Mouse (Mus musculus) erythroid progenitor cell, adult 5-6 weeks (primary cell): ENCODE measurements around the gene Fosl1. TPM values are rescaled to one million over a fixed set of nuclear protein-coding genes. Genes with fewer than 3 reads are reported as not detected.
A peak's percentile ranks its signal among the peaks of the same experiment; 100 is the strongest.

Source experiments
- ATAC-seq: replicated peaks from 2 replicates; pipeline ENCODE4 v1.8.0; 2016; ENCODE audit warnings: moderate number of reproducible peaks, mild to moderate bottlenecking, moderate TSS enrichment, inconsistent platforms; ENCODE audit not compliant: poor library complexity, low FRiP score, severe bottlenecking
- total RNA-seq, 2 experiments: library from RNA; stranded (forward) in 1 of 2; stranded (reverse) in 1 of 2; fragments of 150-400 nt in 1 of 2; fragments of 186-747, 209-891 nt in 1 of 2; gene quantifications; 2 replicates each; pipeline versions ENCODE4 v1.2.3 to v1.2.4; 2015 to 2017; ENCODE audit warnings: low replicate concordance in 2 of 2

Gene Fosl1
- total RNA-seq, 2 experiments from 2014 or later, result not detected

- peak; percentile 23 for ATAC-seq
Measured at GRCm38 (mm10) chr19:5424092-5424781, 23.1 kb upstream of the Fosl1 start.

GRCm38 (mm10) chr19:5424782-5425741, 22.3 kb upstream of the Fosl1 start, which contains the start of the genes Drap1 and AI837181:
Gene Drap1, minus strand, starts transcription at chr19:5424979.
Gene AI837181, plus strand, starts transcription at chr19:5425144.
- ATAC-seq, result peak; percentile 78

- ATAC-seq, result no peak
Measured at GRCm38 (mm10) chr19:5425906-5426565, 21.3 kb upstream of the Fosl1 start.

- no peak for ATAC-seq
Measured at GRCm38 (mm10) chr19:5426640-5427290, 20.6 kb upstream of the Fosl1 start.

- no peak for ATAC-seq
Measured at GRCm38 (mm10) chr19:5428083-5428482, 19.3 kb upstream of the Fosl1 start.

- no peak for ATAC-seq
Measured at GRCm38 (mm10) chr19:5429219-5429618, 18.1 kb upstream of the Fosl1 start.

GRCm38 (mm10) chr19:5429806-5430205, 17.5 kb upstream of the Fosl1 start:
- ATAC-seq, result no peak

GRCm38 (mm10) chr19:5430408-5430807, 16.9 kb upstream of the Fosl1 start:
- no peak for ATAC-seq

- ATAC-seq, result no peak
Measured at GRCm38 (mm10) chr19:5431911-5432464, 15.4 kb upstream of the Fosl1 start.

- ATAC-seq, result no peak
Measured at GRCm38 (mm10) chr19:5432992-5433852, 14.1 kb upstream of the Fosl1 start.

GRCm38 (mm10) chr19:5433951-5434350, 13.4 kb upstream of the Fosl1 start:
- ATAC-seq, result no peak

GRCm38 (mm10) chr19:5444371-5444908, 2.9 kb upstream of the Fosl1 start:
- ATAC-seq, result no peak

GRCm38 (mm10) chr19:5444954-5445353, 2.4 kb upstream of the Fosl1 start:
- no peak for ATAC-seq

- no peak for ATAC-seq
Measured at GRCm38 (mm10) chr19:5445747-5446146, 1.6 kb upstream of the Fosl1 start.

GRCm38 (mm10) chr19:5448354-5449150, 1.2 kb downstream of the Fosl1 start:
- ATAC-seq, result peak; percentile 56; the same call in 1 of the 2 replicates

GRCm38 (mm10) chr19:5449673-5450072, 2.3 kb downstream of the Fosl1 start:
- no peak for ATAC-seq

GRCm38 (mm10) chr19:5451766-5452165, 4.4 kb downstream of the Fosl1 start:
- no peak for ATAC-seq
